Mouse (Mus musculus): ENCODE results near the gene Spag5. TPM values are rescaled to one million over a fixed set of nuclear protein-coding genes. Genes with fewer than 3 reads are reported as not detected.
"Not testable (repeated sequence)": the region's sequence is repeated elsewhere in the genome, so short reads cannot be mapped to it uniquely, and the experiment has no call there.

Gene Spag5
- 39.1 and 39.3 TPM in 2 replicates for polyA plus RNA-seq (2016; fragmentation: Nextera tagmentation; extraction: Ambion mirVana)

- Histone ChIP-seq H3K36me3 (peaks cover 34% of the 10 kb centered on the region), H3K27me3 (ENCODE audit: insufficient read depth, poor library complexity, severe bottlenecking) (no peaks in the 10 kb centered on the region), H3K27ac (peak within 1 kb of the TSS; percentile 95), H3K4me1 (peaks cover 6% of the 10 kb centered on the region; the same call in 1 of the 2 replicates), H3K4me3 (peak within 1 kb of the TSS; percentile 93), H3K9me3 (no peaks in the 10 kb centered on the region)
- WGBS, result under 1% methylated on average over 49 of the region's 49 CpGs
- peak; percentile 97 for DNase-seq (ENCODE audit: low spot score)
Measured at GRCm38 (mm10) chr11:78301357-78302084, at the start of gene Spag5. Gene Spag5 (plus strand): TSS chr11:78301529.

GRCm38 (mm10) chr11:78256618-78257017 is 44.7 kb upstream of the Spag5 start:
- 95% methylated on average over 1 of the region's 1 CpGs for WGBS
- Histone ChIP-seq H3K27ac (no peak overlapping the region), H3K4me3 (no peak overlapping the region), H3K4me1 (no peaks in the 10 kb centered on the region), H3K9me3 (no peaks in the 10 kb centered on the region), H3K36me3 (peaks cover 33% of the 10 kb centered on the region), H3K27me3 (ENCODE audit: insufficient read depth, poor library complexity, severe bottlenecking) (peaks cover 12% of the 10 kb centered on the region; the same call in 1 of the 2 replicates)
- no peak for DNase-seq (ENCODE audit: low spot score)

- 94% methylated on average over 2 of the region's 2 CpGs for WGBS
- peak overlapping the region; percentile 85 for H3K4me3 ChIP-seq
- H3K36me3 ChIP-seq, result peaks cover 26% of the 10 kb centered on the region
- H3K4me1 ChIP-seq, result peaks cover 12% of the 10 kb centered on the region
- peaks cover 12% of the 10 kb centered on the region; the same call in 1 of the 2 replicates for H3K27me3 ChIP-seq (ENCODE audit: insufficient read depth, poor library complexity, severe bottlenecking)
- no peak for DNase-seq (ENCODE audit: low spot score)
- no peaks in the 10 kb centered on the region for H3K9me3 ChIP-seq
- H3K27ac ChIP-seq, result no peak overlapping the region
Measured at GRCm38 (mm10) chr11:78260489-78261258, 40.7 kb upstream of the Spag5 start.

- Histone ChIP-seq H3K4me1 (peaks cover 12% of the 10 kb centered on the region), H3K9me3 (no peaks in the 10 kb centered on the region), H3K4me3 (peak within 1 kb of the TSS; percentile 85), H3K27ac (peak within 1 kb of the TSS; percentile 94), H3K27me3 (ENCODE audit: insufficient read depth, poor library complexity, severe bottlenecking) (peaks cover 12% of the 10 kb centered on the region; the same call in 1 of the 2 replicates), H3K36me3 (peaks cover 36% of the 10 kb centered on the region)
- under 1% methylated on average over 115 of the region's 115 CpGs for WGBS
- DNase-seq (ENCODE audit: low spot score), result peak; percentile 96
Measured at GRCm38 (mm10) chr11:78261380-78262352, 39.7 kb upstream of the Spag5 start, which contains the start of gene 2610507B11Rik. Gene 2610507B11Rik (plus strand): TSS chr11:78261752.

GRCm38 (mm10) chr11:78262550-78262949 is 38.8 kb upstream of the Spag5 start:
- Histone ChIP-seq H3K9me3 (no peaks in the 10 kb centered on the region), H3K36me3 (peaks cover 45% of the 10 kb centered on the region), H3K4me3 (peak overlapping the region; percentile 85), H3K27me3 (ENCODE audit: insufficient read depth, poor library complexity, severe bottlenecking) (peaks cover 12% of the 10 kb centered on the region; the same call in 1 of the 2 replicates), H3K27ac (no peak overlapping the region), H3K4me1 (peaks cover 12% of the 10 kb centered on the region)
- no peak for DNase-seq (ENCODE audit: low spot score)
- WGBS, result 2% methylated on average over 8 of the region's 8 CpGs

GRCm38 (mm10) chr11:78265571-78265970 is 35.8 kb upstream of the Spag5 start:
- Histone ChIP-seq H3K27me3 (ENCODE audit: insufficient read depth, poor library complexity, severe bottlenecking) (no peaks in the 10 kb centered on the region), H3K9me3 (no peaks in the 10 kb centered on the region), H3K27ac (no peak overlapping the region), H3K4me1 (peaks cover 12% of the 10 kb centered on the region), H3K4me3 (no peak overlapping the region), H3K36me3 (peaks cover 74% of the 10 kb centered on the region)
- no peak for DNase-seq (ENCODE audit: low spot score)
- WGBS, result 90% methylated on average over 6 of the region's 6 CpGs

- H3K27ac ChIP-seq, result no peak overlapping the region
- WGBS, result 93% methylated on average over 13 of the region's 13 CpGs
- no peak overlapping the region for H3K4me3 ChIP-seq
- no peak for DNase-seq (ENCODE audit: low spot score)
- H3K27me3 ChIP-seq (ENCODE audit: insufficient read depth, poor library complexity, severe bottlenecking), result no peaks in the 10 kb centered on the region
- H3K4me1 ChIP-seq, result 0 out of 2 replicates have a peak, but pooled peaks cover 5% of the 10 kb centered on the region
- H3K9me3 ChIP-seq, result no peaks in the 10 kb centered on the region
- peaks cover 99% of the 10 kb centered on the region for H3K36me3 ChIP-seq
Measured at GRCm38 (mm10) chr11:78271986-78272385, 29.3 kb upstream of the Spag5 start.

GRCm38 (mm10) chr11:78275596-78275995 is 25.7 kb upstream of the Spag5 start:
- Histone ChIP-seq H3K27me3 (ENCODE audit: insufficient read depth, poor library complexity, severe bottlenecking) (no peaks in the 10 kb centered on the region), H3K4me1 (0 out of 2 replicates have a peak, but pooled peaks cover 5% of the 10 kb centered on the region), H3K27ac (no peak overlapping the region), H3K9me3 (no peaks in the 10 kb centered on the region), H3K4me3 (no peak overlapping the region), H3K36me3 (peaks cover 100% of the 10 kb centered on the region)
- no peak for DNase-seq (ENCODE audit: low spot score)
- WGBS, result 92% methylated on average over 1 of the region's 1 CpGs

- 93% methylated on average over 4 of the region's 4 CpGs for WGBS
- not testable (repeated sequence) for DNase-seq (ENCODE audit: low spot score); H3K9me3 ChIP-seq; H3K4me3 ChIP-seq; H3K4me1 ChIP-seq; H3K27me3 ChIP-seq (ENCODE audit: insufficient read depth, poor library complexity, severe bottlenecking); H3K27ac ChIP-seq
- peaks cover 100% of the 10 kb centered on the region for H3K36me3 ChIP-seq
Measured at GRCm38 (mm10) chr11:78276169-78276568, 25.2 kb upstream of the Spag5 start.

GRCm38 (mm10) chr11:78278853-78279252 is 22.5 kb upstream of the Spag5 start:
- Histone ChIP-seq H3K9me3 (no peaks in the 10 kb centered on the region), H3K4me3 (no peak overlapping the region), H3K36me3 (peaks cover 100% of the 10 kb centered on the region), H3K4me1 (no peaks in the 10 kb centered on the region), H3K27me3 (ENCODE audit: insufficient read depth, poor library complexity, severe bottlenecking) (no peaks in the 10 kb centered on the region), H3K27ac (no peak overlapping the region)
- 80% methylated on average over 7 of the region's 7 CpGs for WGBS
- DNase-seq (ENCODE audit: low spot score), result no peak

GRCm38 (mm10) chr11:78279586-78279985 is 21.7 kb upstream of the Spag5 start:
- Histone ChIP-seq H3K4me1 (no peaks in the 10 kb centered on the region), H3K4me3 (no peak overlapping the region), H3K36me3 (peaks cover 100% of the 10 kb centered on the region), H3K27me3 (ENCODE audit: insufficient read depth, poor library complexity, severe bottlenecking) (no peaks in the 10 kb centered on the region), H3K27ac (no peak overlapping the region), H3K9me3 (no peaks in the 10 kb centered on the region)
- no peak for DNase-seq (ENCODE audit: low spot score)
- 91% methylated on average over 4 of the region's 4 CpGs for WGBS

- peaks cover 90% of the 10 kb centered on the region for H3K36me3 ChIP-seq
- no peak overlapping the region for H3K4me3 ChIP-seq
- H3K27me3 ChIP-seq (ENCODE audit: insufficient read depth, poor library complexity, severe bottlenecking), result no peaks in the 10 kb centered on the region
- DNase-seq (ENCODE audit: low spot score), result no peak
- H3K9me3 ChIP-seq, result no peaks in the 10 kb centered on the region
- H3K4me1 ChIP-seq, result no peaks in the 10 kb centered on the region
- WGBS, result 90% methylated on average over 7 of the region's 7 CpGs
- H3K27ac ChIP-seq, result no peak overlapping the region
Measured at GRCm38 (mm10) chr11:78289146-78289763, 12.1 kb upstream of the Spag5 start.
